Mouse (Mus musculus): ENCODE data around the gene St6galnac3.

DNA sequence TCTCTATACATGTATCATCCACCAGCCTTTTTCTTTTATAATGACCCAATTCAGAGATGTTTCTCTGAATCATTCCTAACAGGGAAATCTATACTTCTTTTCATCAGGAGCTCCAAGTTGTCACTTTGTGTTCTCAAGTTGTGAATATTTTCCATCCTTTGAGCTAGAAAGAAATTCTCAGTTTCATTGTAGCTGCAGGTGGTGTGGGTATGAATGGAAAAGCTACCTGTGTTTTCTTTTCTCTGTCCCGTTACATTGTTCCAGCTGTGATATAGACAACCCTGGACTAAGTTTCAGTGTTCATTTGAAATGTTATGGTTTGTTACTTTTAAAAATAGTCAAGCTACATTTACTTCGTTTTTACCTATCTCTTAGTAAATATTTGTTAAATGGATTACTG, 534.2 kb downstream of the St6galnac3 start:
- TF ChIP-seq CTCF (conservative IDR thresholded peaks at IDR 0.05; ENCODE audit: insufficient read depth, insufficient read length, low read depth, low read length), result no peak
- no peak for TF ChIP-seq POLR2A (IDR thresholded peaks at IDR 0.05; ENCODE audit: low read depth, low read length)
